Mouse (Mus musculus) brain, embryonic 18.5 days (tissue): ENCODE results near the gene Cd101.

ENCODE experiments used
- DNase-seq: peaks from one replicate; pipeline ENCODE4 v3.0.0-alpha.2; 2012; ENCODE audit warnings: low read depth, low spot score

Cd101 gene

GRCm38 (mm10) chr3:101029339-101029738 is at the start of gene Cd101:
Cd101 (minus strand) TSS chr3:101029556.
- DNase-seq = no peak

GRCm38 (mm10) chr3:101078344-101078743 is 49.0 kb upstream of the Cd101 start:
- DNase-seq = no peak

GRCm38 (mm10) chr3:101077710-101078100 is 48.3 kb upstream of the Cd101 start:
- DNase-seq = no peak

GRCm38 (mm10) chr3:101076966-101077709 is 47.8 kb upstream of the Cd101 start:
- DNase-seq = no peak

- DNase-seq = no peak
Measured at GRCm38 (mm10) chr3:101075866-101076265, 46.5 kb upstream of the Cd101 start.

GRCm38 (mm10) chr3:101073384-101073783 is 44.0 kb upstream of the Cd101 start:
- DNase-seq = no peak

- no peak for DNase-seq
Measured at GRCm38 (mm10) chr3:101072506-101073215, 43.3 kb upstream of the Cd101 start.

- no peak for DNase-seq
Measured at GRCm38 (mm10) chr3:101071576-101071975, 42.2 kb upstream of the Cd101 start.

- no peak for DNase-seq
Measured at GRCm38 (mm10) chr3:101070796-101071235, 41.5 kb upstream of the Cd101 start.

- DNase-seq = no peak
Measured at GRCm38 (mm10) chr3:101070230-101070795, 41.0 kb upstream of the Cd101 start.

- no peak for DNase-seq
Measured at GRCm38 (mm10) chr3:101068701-101069100, 39.3 kb upstream of the Cd101 start.

- no peak for DNase-seq
Measured at GRCm38 (mm10) chr3:101066175-101066574, 36.8 kb upstream of the Cd101 start.

- no peak for DNase-seq
Measured at GRCm38 (mm10) chr3:101061865-101062585, 32.7 kb upstream of the Cd101 start.

GRCm38 (mm10) chr3:101059214-101059613 is 29.9 kb upstream of the Cd101 start:
- no peak for DNase-seq

GRCm38 (mm10) chr3:101058203-101058602 is 28.8 kb upstream of the Cd101 start:
- DNase-seq = no peak

- DNase-seq = no peak
Measured at GRCm38 (mm10) chr3:101055216-101055615, 25.9 kb upstream of the Cd101 start.

- DNase-seq = no peak
Measured at GRCm38 (mm10) chr3:101051601-101052000, 22.2 kb upstream of the Cd101 start.

GRCm38 (mm10) chr3:101049997-101050396 is 20.6 kb upstream of the Cd101 start:
- DNase-seq = no peak

- no peak for DNase-seq
Measured at GRCm38 (mm10) chr3:101048781-101049180, 19.4 kb upstream of the Cd101 start.

GRCm38 (mm10) chr3:101047586-101048275 is 18.4 kb upstream of the Cd101 start:
- no peak for DNase-seq

GRCm38 (mm10) chr3:101045431-101045830 is 16.1 kb upstream of the Cd101 start:
- DNase-seq = no peak
